ENCODE assay signal across 8 mouse cellular contexts in genomic region chr9:37420676-37421075, GRCm38 (mm10). TPM values are rescaled to one million over a fixed set of nuclear protein-coding genes. Genes with fewer than 3 reads are reported as not detected.
DNase-seq lines count a peak whose midpoint lies in the region; ATAC-seq and TF ChIP-seq lines count a peak whose summit lies in the region.

No protein-coding gene starts in this region.

- TF ChIP-seq EP300 in heart, postnatal 0 days (IDR thresholded peaks at IDR 0.05; ENCODE audit: low read depth), result no peak

- H3K9me3 ChIP-seq in forebrain, embryonic 10.5 days, result no peaks in the 10 kb centered on the region
- no peaks in the 10 kb centered on the region for H3K9me3 ChIP-seq in heart, postnatal 0 days (replicated peaks; ENCODE audit: control insufficient read depth, low read length)
- H3K9me3 ChIP-seq in liver, embryonic 16.5 days (replicated peaks; ENCODE audit: control insufficient read depth, low read length), result no peaks in the 10 kb centered on the region
- H3K9me3 ChIP-seq in neural tube, embryonic 12.5 days, result no peaks in the 10 kb centered on the region

- peaks cover 12% of the 10 kb centered on the region for H3K4me1 ChIP-seq in forebrain, embryonic 10.5 days
- no peaks in the 10 kb centered on the region for H3K4me1 ChIP-seq in heart, postnatal 0 days (ENCODE audit: control insufficient read depth, insufficient read depth)
- H3K4me1 ChIP-seq in liver, embryonic 16.5 days (ENCODE audit: control insufficient read depth, low read depth, low read length), result peaks cover 3% of the 10 kb centered on the region
- H3K4me1 ChIP-seq in neural tube, embryonic 12.5 days, result peaks cover 7% of the 10 kb centered on the region
- H3K4me1 ChIP-seq in testis, adult 2 months (ENCODE audit: control insufficient read depth, insufficient read depth, low read length), result peaks cover 3% of the 10 kb centered on the region; the same call in 1 of the 2 replicates

- H3K36me3 ChIP-seq in forebrain, embryonic 10.5 days (replicated peaks), result no peaks in the 10 kb centered on the region
- no peaks in the 10 kb centered on the region for H3K36me3 ChIP-seq in heart, postnatal 0 days (replicated peaks; ENCODE audit: control insufficient read depth, insufficient read depth, low read length)
- H3K36me3 ChIP-seq in liver, embryonic 16.5 days (ENCODE audit: control insufficient read depth, insufficient read depth), result no peaks in the 10 kb centered on the region
- no peaks in the 10 kb centered on the region for H3K36me3 ChIP-seq in neural tube, embryonic 12.5 days
- H3K36me3 ChIP-seq in testis, adult 2 months (ENCODE audit: control insufficient read depth, insufficient read depth, low read length), result no peaks in the 10 kb centered on the region

- TF ChIP-seq POLR2A in testis, adult 2 months (IDR thresholded peaks at IDR 0.05; ENCODE audit: control insufficient read depth, low read depth, low read length), result no peak

- 0 out of 2 replicates have a peak overlapping the region, but pooled peaks have one; percentile 15 for H3K9ac ChIP-seq in heart, postnatal 0 days (replicated peaks; ENCODE audit: low read depth, low read length)
- H3K9ac ChIP-seq in liver, embryonic 16.5 days (ENCODE audit: low read depth, low read length), result no peak overlapping the region
- no peak overlapping the region for H3K9ac ChIP-seq in neural tube, embryonic 12.5 days

- no peak overlapping the region; the same call in 1 of the 2 replicates for H3K27ac ChIP-seq in forebrain, embryonic 10.5 days
- no peak overlapping the region for H3K27ac ChIP-seq in heart, postnatal 0 days (ENCODE audit: low read depth)
- H3K27ac ChIP-seq in liver, embryonic 16.5 days (ENCODE audit: low read length), result no peak overlapping the region
- no peak overlapping the region for H3K27ac ChIP-seq in neural tube, embryonic 12.5 days
- no peak overlapping the region for H3K27ac ChIP-seq in testis, adult 2 months (ENCODE audit: control insufficient read depth, insufficient read depth, low read depth, low read length)

- H3K27me3 ChIP-seq in forebrain, embryonic 10.5 days (ENCODE audit: poor library complexity, severe bottlenecking), result peaks cover 66% of the 10 kb centered on the region
- no peaks in the 10 kb centered on the region for H3K27me3 ChIP-seq in heart, postnatal 0 days (ENCODE audit: control insufficient read depth, insufficient read depth, low read length)
- H3K27me3 ChIP-seq in liver, embryonic 16.5 days (ENCODE audit: control insufficient read depth, insufficient read depth, low read depth, low read length), result no peaks in the 10 kb centered on the region
- peaks cover 22% of the 10 kb centered on the region for H3K27me3 ChIP-seq in neural tube, embryonic 12.5 days (replicated peaks)
- H3K27me3 ChIP-seq in testis, adult 2 months (ENCODE audit: control insufficient read depth, insufficient read depth, low read length), result no peaks in the 10 kb centered on the region

- WGBS in forebrain, embryonic 10.5 days, result under 1% methylated on average over 27 of the region's 27 CpGs
- under 1% methylated on average over 27 of the region's 27 CpGs for WGBS in heart, postnatal 0 days
- under 1% methylated on average over 27 of the region's 27 CpGs for WGBS in liver, embryonic 16.5 days (ENCODE audit: insufficient replicate concordance)
- WGBS in neural tube, embryonic 12.5 days, result 0% methylated on average over 27 of the region's 27 CpGs

- H3K4me2 ChIP-seq in heart, postnatal 0 days (ENCODE audit: low read depth, low read length), result peak overlapping the region; percentile 62
- H3K4me2 ChIP-seq in liver, embryonic 16.5 days (ENCODE audit: low read depth, low read length), result peak overlapping the region; percentile 62
- peak overlapping the region; percentile 55 for H3K4me2 ChIP-seq in neural tube, embryonic 12.5 days (replicated peaks)

- DNase-seq in CD8-positive naive resting alpha-beta T cell, adult 2 months (ENCODE audit: low read depth in 2 of 2, low spot score in 2 of 2), result peak; percentile 47 to 60
- peak; percentile 36 for DNase-seq in brain, embryonic 18.5 days (ENCODE audit: low read depth, low spot score)
- peak; percentile 91 for DNase-seq in forebrain, embryonic 10.5 days (ENCODE audit: extremely low spot score, low spot score)
- peak; percentile 89 for DNase-seq in heart, postnatal 0 days (ENCODE audit: low spot score)
- DNase-seq in kidney, postnatal 25 days, result peak; percentile 93

- peak; percentile 93 for ATAC-seq in heart, postnatal 0 days (ENCODE audit: insufficient read depth, low read depth)
- peak; percentile 85 for ATAC-seq in liver, embryonic 16.5 days (ENCODE audit: low read depth)
- ATAC-seq in neural tube, embryonic 12.5 days (ENCODE audit: low FRiP score, low read depth), result peak; percentile 87

- peak; percentile 67 for TF ChIP-seq CTCF in heart, postnatal 0 days (IDR thresholded peaks at IDR 0.05; ENCODE audit: low read depth)
- no peak for TF ChIP-seq CTCF in testis, adult 2 months (IDR thresholded peaks at IDR 0.05; ENCODE audit: control insufficient read depth, insufficient read depth, insufficient replicate concordance, low read depth, low read length)

- peak overlapping the region; percentile 42 for H3K4me3 ChIP-seq in forebrain, embryonic 10.5 days
- peak overlapping the region; percentile 33 for H3K4me3 ChIP-seq in heart, postnatal 0 days (ENCODE audit: low read depth, low read length)
- peak overlapping the region; percentile 39 for H3K4me3 ChIP-seq in liver, embryonic 16.5 days (ENCODE audit: low read depth, low read length)
- H3K4me3 ChIP-seq in neural tube, embryonic 12.5 days, result peak overlapping the region; percentile 10; the same call in 1 of the 2 replicates
- H3K4me3 ChIP-seq in testis, adult 2 months (ENCODE audit: control insufficient read depth, low read depth, low read length), result peak overlapping the region; percentile 61

RNA-seq across cellular contexts. Expression of gene Robo3, which starts 12.4 kb away (rescaled TPM):
- polyA plus RNA-seq in forebrain, embryonic 10.5 days (2016; fragmentation: Nextera tagmentation; extraction: Ambion mirVana), result 3.9 and 5.5 TPM in 2 replicates
- not detected in 2 replicates for total RNA-seq in heart, postnatal 0 days (2014; rRNA removed; ENCODE audit: low replicate concordance)
- polyA plus RNA-seq in heart, postnatal 0 days (2015; fragmentation: Nextera tagmentation; extraction: Ambion mirVana), result 0.12 and 0.18 TPM in 2 replicates
- 0.11 and 0.14 TPM in 2 replicates for polyA plus RNA-seq in liver, embryonic 16.5 days (2015; fragmentation: Nextera tagmentation; extraction: Ambion mirVana)
- 124 and 127 TPM in 2 replicates for polyA plus RNA-seq in neural tube, embryonic 12.5 days (2016; fragmentation: Nextera tagmentation; extraction: Ambion mirVana)
- polyA plus RNA-seq in testis, adult 2 months (2012; rRNA removed), result 1.0 and 1.4 TPM in 2 replicates

RNA-seq across cellular contexts. Expression of gene Robo4, which starts 19.0 kb away (rescaled TPM):
- 4.8 and 6.8 TPM in 2 replicates for polyA plus RNA-seq in forebrain, embryonic 10.5 days (2016; fragmentation: Nextera tagmentation; extraction: Ambion mirVana)
- 29.5 and 44.2 TPM in 2 replicates for total RNA-seq in heart, postnatal 0 days (2014; rRNA removed; ENCODE audit: low replicate concordance)
- polyA plus RNA-seq in heart, postnatal 0 days (2015; fragmentation: Nextera tagmentation; extraction: Ambion mirVana), result 10.2 and 12.4 TPM in 2 replicates
- 3.0 and 3.1 TPM in 2 replicates for polyA plus RNA-seq in liver, embryonic 16.5 days (2015; fragmentation: Nextera tagmentation; extraction: Ambion mirVana)
- polyA plus RNA-seq in neural tube, embryonic 12.5 days (2016; fragmentation: Nextera tagmentation; extraction: Ambion mirVana), result 9.9 and 10.1 TPM in 2 replicates
- polyA plus RNA-seq in testis, adult 2 months (2012; rRNA removed), result 1.0 and 1.2 TPM in 2 replicates

RNA-seq across cellular contexts. Expression of gene Hepacam, which starts 53.5 kb away (rescaled TPM):
- 0.07 TPM in 1 of 2 replicates, not detected in the other for polyA plus RNA-seq in forebrain, embryonic 10.5 days (2016; fragmentation: Nextera tagmentation; extraction: Ambion mirVana)
- 0.04 TPM in 1 of 2 replicates, not detected in the other for total RNA-seq in heart, postnatal 0 days (2014; rRNA removed; ENCODE audit: low replicate concordance)
- polyA plus RNA-seq in heart, postnatal 0 days (2015; fragmentation: Nextera tagmentation; extraction: Ambion mirVana), result 0.03 and 0.10 TPM in 2 replicates
- not detected in 2 replicates for polyA plus RNA-seq in liver, embryonic 16.5 days (2015; fragmentation: Nextera tagmentation; extraction: Ambion mirVana)
- polyA plus RNA-seq in neural tube, embryonic 12.5 days (2016; fragmentation: Nextera tagmentation; extraction: Ambion mirVana), result 0.32 and 0.52 TPM in 2 replicates
- polyA plus RNA-seq in testis, adult 2 months (2012; rRNA removed), result 21.3 and 26.5 TPM in 2 replicates

Comparison
In these comparisons a context has a peak if more than half of its experiments do, and no peak if none do; other contexts are left out.
1. DNase-seq: peak in every context shown above with its lines; median percentile 93 in kidney, postnatal 25 days; 91 in forebrain, embryonic 10.5 days; 89 in heart, postnatal 0 days; 54 in CD8-positive naive resting alpha-beta T cell, adult 2 months; 36 in brain, embryonic 18.5 days.
2. H3K4me3 ChIP-seq: peak in every context shown above with its lines; median percentile 61 in testis, adult 2 months; 42 in forebrain, embryonic 10.5 days; 39 in liver, embryonic 16.5 days; 33 in heart, postnatal 0 days; 10 in neural tube, embryonic 12.5 days.
3. RNA of gene Robo3, which starts 12.4 kb away (polyA plus RNA-seq): 124 to 127 TPM in neural tube, embryonic 12.5 days; 3.9 to 5.5 TPM in forebrain, embryonic 10.5 days, 1.0 to 1.4 TPM in testis, adult 2 months, 0.12 to 0.18 TPM in heart, postnatal 0 days and 0.11 to 0.14 TPM in liver, embryonic 16.5 days; every median in the first group is over 10 times any median in the second.
4. RNA of gene Hepacam, which starts 53.5 kb away (polyA plus RNA-seq): 21.3 to 26.5 TPM in testis, adult 2 months; 0.32 to 0.52 TPM in neural tube, embryonic 12.5 days, 0.03 to 0.10 TPM in heart, postnatal 0 days, 0.07 TPM in forebrain, embryonic 10.5 days and not detected in liver, embryonic 16.5 days; every median in the first group is over 10 times any median in the second.
5. Peak in every context shown above with its lines, with median percentiles within 50 percentile points of each other: ATAC-seq and H3K4me2 ChIP-seq.